12 mouse cellular contexts compared by ENCODE assay signal in genomic region chr9:61016673-61017072, GRCm38 (mm10).
DNase-seq lines count a peak whose midpoint lies in the region; ATAC-seq lines count a peak whose summit lies in the region.
"Had no signal": no experiment of that assay in that cellular context is flagged by ENCODE, and none has a peak within 500 bp of the region (broad histone marks: within the 10 kb centered on the region; RNA-seq: fewer than 3 reads in every experiment).

No protein-coding gene starts in this region.

- H3K36me3 ChIP-seq in hindbrain, embryonic 13.5 days: no peaks in the 10 kb centered on the region
- H3K36me3 ChIP-seq in hindbrain, embryonic 12.5 days: no peaks in the 10 kb centered on the region
- H3K36me3 ChIP-seq in splenic B cell, adult 2 months (ENCODE audit: control insufficient read depth, insufficient read depth, low read length, poor library complexity, severe bottlenecking): no peaks in the 10 kb centered on the region
- H3K36me3 ChIP-seq: G1E had no signal

- WGBS in hindbrain, embryonic 13.5 days: 49% methylated on average over 10 of the region's 10 CpGs
- 41% methylated on average over 10 of the region's 10 CpGs for WGBS in hindbrain, embryonic 12.5 days

- H3K4me3 ChIP-seq in hindbrain, embryonic 13.5 days: no peak overlapping the region
- H3K4me3 ChIP-seq in hindbrain, embryonic 12.5 days: no peak overlapping the region

- peaks cover 9% of the 10 kb centered on the region for H3K4me1 ChIP-seq in hindbrain, embryonic 13.5 days (replicated peaks)
- peaks cover 17% of the 10 kb centered on the region for H3K4me1 ChIP-seq in hindbrain, embryonic 12.5 days

- intact Hi-C loops in left cerebral cortex, postnatal 25 days (cut with DNase I): loop anchor here (10.0 kb wide), 1 partner anchor 678 kb away; no protein-coding TSS in a partner anchor

- no peak for ATAC-seq in hindbrain, embryonic 13.5 days (ENCODE audit: low FRiP score)
- ATAC-seq in hindbrain, embryonic 12.5 days (ENCODE audit: low FRiP score): no peak
- ATAC-seq in granulocyte monocyte progenitor cell, adult 5-6 weeks (replicated peaks; ENCODE audit: poor library complexity, severe bottlenecking): peak; percentile 74

- H3K4me2 ChIP-seq in hindbrain, embryonic 13.5 days: no peak overlapping the region
- no peak overlapping the region for H3K4me2 ChIP-seq in hindbrain, embryonic 12.5 days (replicated peaks)

- H3K27me3 ChIP-seq in hindbrain, embryonic 13.5 days: peaks cover 27% of the 10 kb centered on the region
- peaks cover 11% of the 10 kb centered on the region; the same call in 1 of the 2 replicates for H3K27me3 ChIP-seq in hindbrain, embryonic 12.5 days
- H3K27me3 ChIP-seq in splenic B cell, adult 2 months (ENCODE audit: control insufficient read depth, insufficient read depth, low read length, poor library complexity, severe bottlenecking): no peaks in the 10 kb centered on the region

- H3K9ac ChIP-seq in hindbrain, embryonic 13.5 days: peak overlapping the region; percentile 19
- no peak overlapping the region for H3K9ac ChIP-seq in hindbrain, embryonic 12.5 days

- peak; percentile 84 for DNase-seq in MN1 (ENCODE audit: low spot score)
- peak; percentile 54 for DNase-seq in splenic B cell, adult 2 months (ENCODE audit: low read depth, low spot score)
- DNase-seq in spleen, postnatal 4 days (ENCODE audit: low spot score in 2 of 2): no peak
- no peak for DNase-seq in left cerebral cortex, postnatal 25 days (ENCODE audit: low spot score in 2 of 2)
- no peak for DNase-seq in cerebellum, postnatal 4 days (ENCODE audit: low spot score in 2 of 2)
- DNase-seq: gastrocnemius, postnatal 14 days; heart, postnatal 4 days; lung, adult 18-20 months had no signal

- H3K27ac ChIP-seq in hindbrain, embryonic 13.5 days: no peak overlapping the region
- H3K27ac ChIP-seq in hindbrain, embryonic 12.5 days: no peak overlapping the region

- H3K9me3 ChIP-seq in hindbrain, embryonic 13.5 days: peaks cover 8% of the 10 kb centered on the region; the same call in 1 of the 2 replicates
- 0 out of 2 replicates have a peak, but pooled peaks cover 3% of the 10 kb centered on the region for H3K9me3 ChIP-seq in hindbrain, embryonic 12.5 days (replicated peaks)

Comparison
In these comparisons a context has a peak if more than half of its experiments do, and no peak if none do; other contexts are left out.
1. DNase-seq: peak in MN1 (single experiment) and splenic B cell, adult 2 months (single experiment); none in spleen, postnatal 4 days (0 of 2), left cerebral cortex, postnatal 25 days (0 of 2) and cerebellum, postnatal 4 days (0 of 2).